Mouse (Mus musculus): ENCODE data around the gene Acta2.

DNA sequence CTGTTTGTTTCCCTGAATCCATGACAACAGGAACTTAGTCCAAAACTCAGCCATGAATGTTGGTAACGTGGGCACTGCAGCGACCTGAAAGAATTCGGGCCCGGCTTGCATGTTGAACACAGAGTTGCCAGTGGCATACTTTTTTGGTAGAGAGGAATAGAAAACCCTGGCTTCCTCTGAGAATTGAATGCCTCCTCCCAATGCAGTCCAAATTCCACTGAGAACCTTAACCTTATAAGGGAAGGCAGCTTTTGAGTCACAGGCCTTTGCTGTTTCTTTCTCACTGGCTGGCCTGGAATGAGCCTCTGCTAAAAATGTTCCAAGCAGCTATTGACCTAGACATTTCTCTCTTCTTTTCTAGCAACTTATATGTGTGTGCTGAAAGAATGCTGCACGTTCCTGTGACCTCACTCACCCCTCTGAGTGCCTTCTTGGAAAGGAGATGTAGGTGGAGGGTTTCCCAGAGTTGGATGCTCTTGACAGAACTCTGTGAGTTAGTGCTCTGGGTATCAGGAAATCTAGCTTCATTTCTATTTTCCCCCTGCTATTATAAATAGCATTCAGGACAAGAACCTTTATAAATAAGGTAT is 10.3 kb upstream of the Acta2 start:
- TF ChIP-seq CTCF (IDR thresholded peaks at IDR 0.05; ENCODE audit: extremely low read depth, insufficient read depth, insufficient read length, insufficient replicate concordance) (no peak), POLR2A (IDR thresholded peaks at IDR 0.05; ENCODE audit: low read depth, low read length) (no peak)

All from spleen, adult 2 months (tissue).